Mouse (Mus musculus): Measurements from ENCODE around the gene Agxt.

The Agxt gene

GRCm38 (mm10) chr1:93150907-93151661 lies 16.0 kb downstream of the Agxt start:
- DNase-seq (ENCODE audit: low spot score in 2 of 2), result no peak

GRCm38 (mm10) chr1:93157566-93157965 lies 22.5 kb downstream of the Agxt start:
- no peak for DNase-seq (ENCODE audit: low spot score in 2 of 2)

GRCm38 (mm10) chr1:93158916-93159315 lies 23.9 kb downstream of the Agxt start:
- DNase-seq (ENCODE audit: low spot score in 2 of 2), result no peak

- no peak for DNase-seq (ENCODE audit: low spot score in 2 of 2)
These were observed 24.8 kb downstream of the Agxt start for GRCm38 (mm10) chr1:93159566-93160500.

- DNase-seq (ENCODE audit: low spot score in 2 of 2), result no peak
These were observed 25.6 kb downstream of the Agxt start, which contains the start of gene 2310007B03Rik for GRCm38 (mm10) chr1:93160501-93161133. 2310007B03Rik (minus strand) TSS chr1:93160948.

GRCm38 (mm10) chr1:93161350-93161749 lies 26.3 kb downstream of the Agxt start:
- DNase-seq (ENCODE audit: low spot score in 2 of 2), result no peak

- no peak for DNase-seq (ENCODE audit: low spot score in 2 of 2)
These were observed 26.9 kb downstream of the Agxt start for GRCm38 (mm10) chr1:93161921-93162320.

- no peak for DNase-seq (ENCODE audit: low spot score in 2 of 2)
These were observed 27.5 kb downstream of the Agxt start for GRCm38 (mm10) chr1:93162588-93162987.

- no peak for DNase-seq (ENCODE audit: low spot score in 2 of 2)
These were observed 30.4 kb downstream of the Agxt start for GRCm38 (mm10) chr1:93165447-93165846.

- no peak for DNase-seq (ENCODE audit: low spot score in 2 of 2)
These were observed 31.5 kb downstream of the Agxt start for GRCm38 (mm10) chr1:93166346-93167079.

- DNase-seq (ENCODE audit: low spot score in 2 of 2), result no peak
These were observed 33.3 kb downstream of the Agxt start, which contains the start of gene Crocc2 for GRCm38 (mm10) chr1:93168295-93168775. Crocc2 (plus strand) TSS chr1:93168725.

- no peak for DNase-seq (ENCODE audit: low spot score in 2 of 2)
These were observed 38.6 kb downstream of the Agxt start for GRCm38 (mm10) chr1:93173665-93174064.

- peak; percentile 78 to 81 for DNase-seq (ENCODE audit: low spot score in 2 of 2)
These were observed 39.4 kb downstream of the Agxt start for GRCm38 (mm10) chr1:93174399-93174798.

- no peak for DNase-seq (ENCODE audit: low spot score in 2 of 2)
These were observed 40.8 kb downstream of the Agxt start for GRCm38 (mm10) chr1:93175849-93176248.

GRCm38 (mm10) chr1:93176525-93177332 lies 41.7 kb downstream of the Agxt start:
- DNase-seq (ENCODE audit: low spot score in 2 of 2), result peak in 1 of 2 experiments; percentile 14

- no peak for DNase-seq (ENCODE audit: low spot score in 2 of 2)
These were observed 47.2 kb downstream of the Agxt start for GRCm38 (mm10) chr1:93182281-93182680.

GRCm38 (mm10) chr1:93184071-93184828 lies 49.2 kb downstream of the Agxt start:
- DNase-seq (ENCODE audit: low spot score in 2 of 2), result no peak

GRCm38 (mm10) chr1:93190726-93191305 lies 55.8 kb downstream of the Agxt start:
- DNase-seq (ENCODE audit: low spot score in 2 of 2), result no peak

- no peak for DNase-seq (ENCODE audit: low spot score in 2 of 2)
These were observed 59.9 kb downstream of the Agxt start for GRCm38 (mm10) chr1:93194961-93195360.

Data from frontal cortex, postnatal 25 days (tissue).